Mouse (Mus musculus): ENCODE measurements around the gene Olfr522.

GRCm38 (mm10) chr7:140126934-140127333 lies 37.6 kb downstream of the Olfr522 start:
- TF ChIP-seq CTCF (IDR thresholded peaks at IDR 0.05; ENCODE audit: control insufficient read depth, insufficient read depth, low read length): no peak
- no peak for TF ChIP-seq POLR2A (IDR thresholded peaks at IDR 0.05; ENCODE audit: borderline replicate concordance, control insufficient read depth, low read depth, low read length)

Data from bone marrow, adult 2 months (tissue).